ENCODE assay signal across 8 mouse cellular contexts in genomic region chr5:102206953-102207352, GRCm38 (mm10).
A peak's percentile ranks its signal among the peaks of the same experiment; 100 is the strongest.
DNase-seq lines count a peak whose midpoint lies in the region; ATAC-seq and TF ChIP-seq lines count a peak whose summit lies in the region.

No protein-coding gene starts in this region.

- no peaks in the 10 kb centered on the region for H3K4me1 ChIP-seq in bone marrow macrophage, adult 2 months (ENCODE audit: control insufficient read depth, insufficient read depth, low read length)
- peaks cover 6% of the 10 kb centered on the region; the same call in 1 of the 2 replicates for H3K4me1 ChIP-seq in embryonic facial prominence, embryonic 15.5 days
- no peaks in the 10 kb centered on the region for H3K4me1 ChIP-seq in heart, embryonic 11.5 days (ENCODE audit: control insufficient read depth, insufficient read depth, low read length)
- no peaks in the 10 kb centered on the region for H3K4me1 ChIP-seq in limb, embryonic 11.5 days (ENCODE audit: control insufficient read depth, insufficient read depth, low read length)
- peaks cover 7% of the 10 kb centered on the region; the same call in 1 of the 2 replicates for H3K4me1 ChIP-seq in midbrain, embryonic 15.5 days

- H3K27me3 ChIP-seq in embryonic facial prominence, embryonic 15.5 days, result no peaks in the 10 kb centered on the region
- no peaks in the 10 kb centered on the region for H3K27me3 ChIP-seq in heart, embryonic 11.5 days (ENCODE audit: control insufficient read depth, insufficient read depth, low read length)
- H3K27me3 ChIP-seq in limb, embryonic 11.5 days (ENCODE audit: control insufficient read depth, insufficient read depth, low read length), result no peaks in the 10 kb centered on the region
- H3K27me3 ChIP-seq in midbrain, embryonic 15.5 days (replicated peaks), result no peaks in the 10 kb centered on the region

- TF ChIP-seq POLR2A in bone marrow macrophage, adult 2 months (IDR thresholded peaks at IDR 0.05; ENCODE audit: borderline replicate concordance, low read depth, low read length), result no peak

- 2% methylated on average over 16 of the region's 16 CpGs for WGBS in embryonic facial prominence, embryonic 15.5 days
- 4% methylated on average over 16 of the region's 16 CpGs for WGBS in heart, embryonic 11.5 days (ENCODE audit: insufficient replicate concordance)
- WGBS in limb, embryonic 11.5 days, result 5% methylated on average over 16 of the region's 16 CpGs
- whole genome bisulfite sequencing in midbrain, embryonic 15.5 days, result 2% methylated on average over 16 of the region's 16 CpGs

- TF ChIP-seq CTCF in bone marrow macrophage, adult 2 months (IDR thresholded peaks at IDR 0.05; ENCODE audit: low read depth, low read length), result peak; percentile 66

- H3K27ac ChIP-seq in bone marrow macrophage, adult 2 months (ENCODE audit: insufficient read depth, low read depth, low read length), result no peak overlapping the region
- no peak overlapping the region for H3K27ac ChIP-seq in embryonic facial prominence, embryonic 15.5 days (replicated peaks)
- no peak overlapping the region for H3K27ac ChIP-seq in heart, embryonic 11.5 days (ENCODE audit: low read depth, low read length)
- H3K27ac ChIP-seq in limb, embryonic 11.5 days (replicated peaks; ENCODE audit: low read depth, low read length), result no peak overlapping the region
- H3K27ac ChIP-seq in midbrain, embryonic 15.5 days, result no peak overlapping the region

- ATAC-seq in embryonic facial prominence, embryonic 15.5 days (ENCODE audit: insufficient number of reproducible peaks, low FRiP score, low TSS enrichment, low read depth), result 0 out of 2 replicates have a peak, but pooled peaks have one; percentile 47
- no peak for ATAC-seq in heart, embryonic 11.5 days (replicated peaks; ENCODE audit: insufficient number of reproducible peaks, low FRiP score, low TSS enrichment)
- ATAC-seq in limb, embryonic 11.5 days (ENCODE audit: insufficient number of reproducible peaks, low FRiP score, low TSS enrichment, low read depth), result peak; percentile 75
- peak; percentile 92 for ATAC-seq in midbrain, embryonic 15.5 days (replicated peaks)

- no peaks in the 10 kb centered on the region for H3K9me3 ChIP-seq in embryonic facial prominence, embryonic 15.5 days (replicated peaks)
- no peaks in the 10 kb centered on the region for H3K9me3 ChIP-seq in heart, embryonic 11.5 days (replicated peaks; ENCODE audit: control insufficient read depth, low read length)
- H3K9me3 ChIP-seq in limb, embryonic 11.5 days (ENCODE audit: control insufficient read depth, low read length), result no peaks in the 10 kb centered on the region
- H3K9me3 ChIP-seq in midbrain, embryonic 15.5 days, result no peaks in the 10 kb centered on the region

- no peak overlapping the region for H3K4me3 ChIP-seq in bone marrow macrophage, adult 2 months (ENCODE audit: insufficient read depth, low read length)
- peak overlapping the region; percentile 21; the same call in 1 of the 2 replicates for H3K4me3 ChIP-seq in embryonic facial prominence, embryonic 15.5 days (replicated peaks)
- no peak overlapping the region for H3K4me3 ChIP-seq in heart, embryonic 11.5 days (ENCODE audit: low read depth, low read length)
- H3K4me3 ChIP-seq in limb, embryonic 11.5 days (ENCODE audit: low read depth, low read length), result no peak overlapping the region
- peak overlapping the region; percentile 2; the same call in 1 of the 2 replicates for H3K4me3 ChIP-seq in midbrain, embryonic 15.5 days

- H3K4me2 ChIP-seq in embryonic facial prominence, embryonic 15.5 days (replicated peaks), result peak overlapping the region; percentile 42
- H3K4me2 ChIP-seq in heart, embryonic 11.5 days, result peak overlapping the region; percentile 56
- no peak overlapping the region for H3K4me2 ChIP-seq in limb, embryonic 11.5 days (ENCODE audit: low read depth, severe bottlenecking)
- peak overlapping the region; percentile 46 for H3K4me2 ChIP-seq in midbrain, embryonic 15.5 days

- DNase-seq in 416B (ENCODE audit: low read depth), result peak; percentile 68
- peak; percentile 84 for DNase-seq in kidney, adult 9 months
- DNase-seq in limb, embryonic 11.5 days (ENCODE audit: low spot score), result peak; percentile 87
- peak; percentile 25 to 67 for DNase-seq in spleen, postnatal 4 days (ENCODE audit: low spot score in 2 of 2)

- no peak overlapping the region for H3K9ac ChIP-seq in embryonic facial prominence, embryonic 15.5 days
- no peak overlapping the region for H3K9ac ChIP-seq in heart, embryonic 11.5 days (ENCODE audit: low read depth, low read length)
- H3K9ac ChIP-seq in limb, embryonic 11.5 days (ENCODE audit: low read length), result no peak overlapping the region
- H3K9ac ChIP-seq in midbrain, embryonic 15.5 days, result no peak overlapping the region

- H3K36me3 ChIP-seq in embryonic facial prominence, embryonic 15.5 days, result no peaks in the 10 kb centered on the region
- H3K36me3 ChIP-seq in heart, embryonic 11.5 days (ENCODE audit: control insufficient read depth, insufficient read depth, low read length), result no peaks in the 10 kb centered on the region
- H3K36me3 ChIP-seq in limb, embryonic 11.5 days (ENCODE audit: control insufficient read depth, insufficient read depth, low read length), result no peaks in the 10 kb centered on the region
- H3K36me3 ChIP-seq in midbrain, embryonic 15.5 days (replicated peaks), result no peaks in the 10 kb centered on the region

Comparison
In these comparisons a context has a peak if more than half of its experiments do, and no peak if none do; other contexts are left out.
1. H3K4me3 ChIP-seq: peak in embryonic facial prominence, embryonic 15.5 days (single experiment) and midbrain, embryonic 15.5 days (single experiment); none in bone marrow macrophage, adult 2 months (single experiment), heart, embryonic 11.5 days (single experiment) and limb, embryonic 11.5 days (single experiment).
2. Peak in every context shown above with its lines, with median percentiles within 50 percentile points of each other: DNase-seq.